Mouse (Mus musculus): Measurements from ENCODE around the gene Bhlhe23. TPM values are rescaled to one million over a fixed set of nuclear protein-coding genes. Genes with fewer than 3 reads are reported as not detected.

The Bhlhe23 gene
- polyA plus RNA-seq, 1 experiment from 2014 or later: not detected

DNA sequence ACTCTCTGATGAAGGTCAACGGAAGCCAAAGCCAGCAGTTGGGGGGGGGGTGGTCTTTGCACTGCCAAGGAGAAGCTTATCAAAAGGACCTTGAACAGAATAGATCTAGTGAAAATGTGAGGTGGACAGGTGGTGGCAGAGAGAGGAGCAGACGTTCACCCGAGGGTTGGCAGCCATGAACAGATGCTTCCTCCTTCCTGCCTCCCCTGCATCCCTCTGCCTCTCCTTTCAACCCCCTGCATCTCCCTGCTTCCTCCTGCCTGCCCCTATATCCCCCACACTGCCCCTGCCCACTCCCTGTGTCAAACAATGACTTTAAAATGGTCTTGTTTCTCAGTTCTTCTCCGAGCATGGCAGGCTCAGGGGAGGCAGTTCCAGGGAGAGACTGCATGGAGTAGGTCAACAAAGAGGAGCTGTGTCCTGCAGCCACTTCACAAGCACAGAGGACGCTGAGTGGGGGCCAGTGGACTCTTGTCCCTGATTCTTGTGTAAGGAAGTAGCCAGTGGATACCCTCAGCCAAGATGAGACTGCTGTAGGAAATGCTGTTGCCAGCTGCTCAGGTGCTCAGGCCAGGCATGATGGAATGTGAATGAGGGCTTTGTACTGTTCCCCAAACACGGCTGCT lies 39.9 kb upstream of the Bhlhe23 start:
- Histone ChIP-seq H3K9ac (replicated peaks) (no peak overlapping the region), H3K4me1 (ENCODE audit: insufficient read depth) (no peaks in the 10 kb centered on the region), H3K36me3 (replicated peaks; ENCODE audit: insufficient read depth, low read length) (no peaks in the 10 kb centered on the region), H3K4me2 (ENCODE audit: low read depth, low read length) (no peak overlapping the region), H3K27ac (ENCODE audit: low read depth) (no peak overlapping the region), H3K27me3 (ENCODE audit: insufficient read depth, low read length) (no peaks in the 10 kb centered on the region), H3K4me3 (ENCODE audit: low read depth, low read length) (no peak overlapping the region), H3K9me3 (ENCODE audit: low read length) (no peaks in the 10 kb centered on the region)
- ATAC-seq (no peak), DNase-seq (no peak)
- 42% methylated on average over 6 of the region's 6 CpGs for WGBS (ENCODE audit: insufficient replicate concordance)
- TF ChIP-seq EP300 (IDR thresholded peaks at IDR 0.05; ENCODE audit: low read depth): no peak
- TF ChIP-seq CTCF (IDR thresholded peaks at IDR 0.05; ENCODE audit: low read depth): no peak

DNA sequence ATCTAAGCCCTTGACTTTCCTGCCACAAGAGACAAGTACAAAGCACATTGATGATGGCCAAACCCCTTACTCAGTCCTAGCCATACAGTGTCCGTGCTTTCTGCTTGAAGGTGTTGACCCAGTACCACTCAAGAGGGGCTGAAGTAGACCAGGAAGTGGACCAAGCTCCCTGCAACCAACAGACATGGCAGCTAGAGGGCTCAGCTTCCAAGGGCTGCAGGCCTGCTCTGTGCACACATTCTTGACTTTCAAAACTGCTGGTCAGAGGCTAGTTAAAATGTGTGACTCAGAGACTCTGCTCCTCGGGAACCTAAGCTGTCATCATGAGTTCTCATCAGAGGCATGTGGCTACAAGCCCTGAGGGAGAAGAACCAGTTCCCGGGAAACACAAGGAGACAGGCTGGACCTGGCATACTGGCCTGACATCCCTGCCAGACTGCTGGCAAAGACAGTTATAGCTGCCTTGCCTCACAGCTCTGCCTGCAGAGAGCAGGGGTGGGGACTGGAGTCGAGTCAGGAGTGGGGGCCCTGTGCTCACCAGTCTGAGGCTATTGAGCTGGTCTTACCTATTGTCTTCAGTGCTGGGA lies 37.4 kb upstream of the Bhlhe23 start:
- 55% methylated on average over 4 of the region's 4 CpGs for WGBS (ENCODE audit: insufficient replicate concordance)
- no peak for DNase-seq
- no peak for ATAC-seq
- H3K36me3 ChIP-seq (replicated peaks; ENCODE audit: insufficient read depth, low read length): no peaks in the 10 kb centered on the region
- H3K4me2 ChIP-seq (ENCODE audit: low read depth, low read length): no peak overlapping the region
- no peak overlapping the region for H3K27ac ChIP-seq (ENCODE audit: low read depth)
- H3K9ac ChIP-seq (replicated peaks): no peak overlapping the region
- TF ChIP-seq EP300 (IDR thresholded peaks at IDR 0.05; ENCODE audit: low read depth) (no peak), CTCF (IDR thresholded peaks at IDR 0.05; ENCODE audit: low read depth) (no peak)
- no peaks in the 10 kb centered on the region for H3K27me3 ChIP-seq (ENCODE audit: insufficient read depth, low read length)
- no peak overlapping the region for H3K4me3 ChIP-seq (ENCODE audit: low read depth, low read length)
- no peaks in the 10 kb centered on the region for H3K9me3 ChIP-seq (ENCODE audit: low read length)
- H3K4me1 ChIP-seq (ENCODE audit: insufficient read depth): no peaks in the 10 kb centered on the region

DNA sequence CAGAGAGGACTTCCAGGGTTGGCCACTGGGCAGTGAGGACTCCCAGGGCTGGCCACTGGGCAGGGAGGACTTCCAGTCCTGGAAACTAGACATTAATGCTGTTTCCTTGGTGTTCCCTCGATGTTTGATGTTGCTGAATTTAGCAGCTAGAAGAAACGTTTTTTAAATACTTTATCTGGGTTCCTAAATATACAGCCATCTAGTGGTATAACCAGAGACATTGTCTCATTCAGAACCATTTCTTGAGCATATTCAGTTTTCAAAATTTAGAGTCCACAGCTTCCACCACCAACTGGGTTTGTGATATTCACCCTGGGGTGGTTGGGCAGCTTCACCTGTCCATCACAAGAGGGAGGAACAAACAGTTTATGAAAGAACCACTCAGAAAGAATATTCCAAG lies 34.3 kb upstream of the Bhlhe23 start:
- ATAC-seq (no peak), DNase-seq (no peak)
- 33% methylated on average over 2 of the region's 2 CpGs for WGBS (ENCODE audit: insufficient replicate concordance)
- no peak overlapping the region for H3K4me2 ChIP-seq (ENCODE audit: low read depth, low read length)
- no peak for TF ChIP-seq CTCF (IDR thresholded peaks at IDR 0.05; ENCODE audit: low read depth)
- no peak for TF ChIP-seq EP300 (IDR thresholded peaks at IDR 0.05; ENCODE audit: low read depth)
- H3K9me3 ChIP-seq (ENCODE audit: low read length): no peaks in the 10 kb centered on the region
- H3K9ac ChIP-seq (replicated peaks): no peak overlapping the region
- H3K27ac ChIP-seq (ENCODE audit: low read depth): no peak overlapping the region
- no peak overlapping the region for H3K4me3 ChIP-seq (ENCODE audit: low read depth, low read length)
- H3K36me3 ChIP-seq (replicated peaks; ENCODE audit: insufficient read depth, low read length): no peaks in the 10 kb centered on the region
- no peaks in the 10 kb centered on the region for H3K4me1 ChIP-seq (ENCODE audit: insufficient read depth)
- no peaks in the 10 kb centered on the region for H3K27me3 ChIP-seq (ENCODE audit: insufficient read depth, low read length)

DNA sequence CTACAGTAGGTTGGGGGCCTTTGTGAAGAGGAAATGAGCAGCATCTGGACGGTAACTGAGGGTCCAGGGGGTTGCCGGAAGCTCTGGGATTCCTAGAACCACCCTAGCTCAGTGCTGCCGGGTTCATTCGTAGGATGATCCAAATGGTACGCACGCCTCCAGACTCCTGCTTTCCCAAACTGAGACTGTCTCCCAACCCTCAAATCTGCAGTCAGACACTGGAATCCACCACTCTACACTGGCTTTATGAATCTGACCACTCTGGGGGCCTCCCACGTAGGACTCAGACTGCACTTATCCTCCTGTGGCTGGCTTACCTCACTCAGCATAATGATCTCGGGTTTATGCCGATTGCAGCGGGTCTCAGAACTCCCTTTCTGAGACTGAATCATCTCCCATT lies 32.8 kb upstream of the Bhlhe23 start:
- ATAC-seq (no peak), DNase-seq (no peak)
- TF ChIP-seq CTCF (IDR thresholded peaks at IDR 0.05; ENCODE audit: low read depth): no peak
- TF ChIP-seq EP300 (IDR thresholded peaks at IDR 0.05; ENCODE audit: low read depth): no peak
- H3K4me1 ChIP-seq (ENCODE audit: insufficient read depth): no peaks in the 10 kb centered on the region
- WGBS (ENCODE audit: insufficient replicate concordance): 68% methylated on average over 10 of the region's 10 CpGs
- H3K4me3 ChIP-seq (ENCODE audit: low read depth, low read length): no peak overlapping the region
- H3K36me3 ChIP-seq (replicated peaks; ENCODE audit: insufficient read depth, low read length): no peaks in the 10 kb centered on the region
- no peak overlapping the region for H3K4me2 ChIP-seq (ENCODE audit: low read depth, low read length)
- H3K27ac ChIP-seq (ENCODE audit: low read depth): no peak overlapping the region
- H3K9me3 ChIP-seq (ENCODE audit: low read length): no peaks in the 10 kb centered on the region
- H3K9ac ChIP-seq (replicated peaks): no peak overlapping the region
- H3K27me3 ChIP-seq (ENCODE audit: insufficient read depth, low read length): no peaks in the 10 kb centered on the region

DNA sequence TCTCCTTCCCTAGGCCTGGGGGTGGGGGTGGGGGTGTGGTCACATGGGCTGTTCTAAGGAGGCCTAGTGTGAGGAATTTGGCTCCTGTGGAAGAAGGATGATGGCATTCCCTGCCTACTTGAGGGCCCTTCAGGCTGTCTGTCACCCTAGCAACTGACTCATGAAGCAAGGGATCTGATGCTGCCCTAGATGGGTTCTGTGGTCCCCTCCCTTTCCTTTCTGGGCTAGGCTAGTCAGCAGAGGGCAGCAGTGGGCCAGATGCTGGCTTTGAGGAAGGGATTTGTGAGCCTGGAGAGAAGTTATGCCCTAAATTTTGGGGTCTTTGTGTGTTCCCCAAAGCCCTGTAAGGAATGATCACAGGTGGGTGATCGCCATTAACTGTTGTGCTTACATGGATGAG lies 29.3 kb upstream of the Bhlhe23 start:
- Histone ChIP-seq H3K27me3 (ENCODE audit: insufficient read depth, low read length) (no peaks in the 10 kb centered on the region), H3K9me3 (ENCODE audit: low read length) (no peaks in the 10 kb centered on the region), H3K4me3 (ENCODE audit: low read depth, low read length) (no peak overlapping the region), H3K4me1 (ENCODE audit: insufficient read depth) (no peaks in the 10 kb centered on the region), H3K4me2 (ENCODE audit: low read depth, low read length) (no peak overlapping the region), H3K9ac (replicated peaks) (no peak overlapping the region), H3K27ac (ENCODE audit: low read depth) (no peak overlapping the region), H3K36me3 (replicated peaks; ENCODE audit: insufficient read depth, low read length) (no peaks in the 10 kb centered on the region)
- ATAC-seq (no peak), DNase-seq (no peak)
- WGBS (ENCODE audit: insufficient replicate concordance): 44% methylated on average over 1 of the region's 1 CpGs
- no peak for TF ChIP-seq EP300 (IDR thresholded peaks at IDR 0.05; ENCODE audit: low read depth)
- TF ChIP-seq CTCF (IDR thresholded peaks at IDR 0.05; ENCODE audit: low read depth): peak; percentile 51

DNA sequence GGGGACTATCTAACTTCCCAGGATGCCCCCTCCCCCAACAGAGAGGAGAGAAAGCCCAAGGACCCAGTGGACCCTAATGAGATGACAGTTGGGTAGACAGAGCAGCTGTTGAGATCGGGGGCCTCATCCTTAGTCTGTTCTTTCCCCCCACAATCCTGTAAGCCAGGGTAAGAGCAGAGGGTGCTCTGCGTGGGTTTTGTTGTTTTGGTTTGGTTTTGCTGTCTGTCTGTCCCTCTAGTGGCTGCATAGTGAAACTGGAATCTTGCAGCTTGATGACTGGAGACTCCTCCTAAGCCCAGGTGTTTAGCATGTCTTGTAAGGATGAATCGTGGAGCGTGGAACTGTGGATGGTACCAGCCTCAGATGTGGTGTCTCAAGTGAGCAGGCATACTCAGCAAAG lies 19.3 kb upstream of the Bhlhe23 start:
- ATAC-seq (no peak), DNase-seq (no peak)
- H3K4me2 ChIP-seq (ENCODE audit: low read depth, low read length): no peak overlapping the region
- no peak overlapping the region for H3K27ac ChIP-seq (ENCODE audit: low read depth)
- no peaks in the 10 kb centered on the region for H3K9me3 ChIP-seq (ENCODE audit: low read length)
- H3K4me1 ChIP-seq (ENCODE audit: insufficient read depth): no peaks in the 10 kb centered on the region
- no peak overlapping the region for H3K4me3 ChIP-seq (ENCODE audit: low read depth, low read length)
- TF ChIP-seq CTCF (IDR thresholded peaks at IDR 0.05; ENCODE audit: low read depth): peak; percentile 42
- no peak for TF ChIP-seq EP300 (IDR thresholded peaks at IDR 0.05; ENCODE audit: low read depth)
- H3K27me3 ChIP-seq (ENCODE audit: insufficient read depth, low read length): no peaks in the 10 kb centered on the region
- WGBS (ENCODE audit: insufficient replicate concordance): 43% methylated on average over 4 of the region's 4 CpGs
- no peak overlapping the region for H3K9ac ChIP-seq (replicated peaks)
- H3K36me3 ChIP-seq (replicated peaks; ENCODE audit: insufficient read depth, low read length): no peaks in the 10 kb centered on the region
